Mouse (Mus musculus) lung, adult 18-20 months (tissue): Measurements from ENCODE around the gene Gm7247.
"Not testable (repeated sequence)": the region's sequence is repeated elsewhere in the genome, so short reads cannot be mapped to it uniquely, and the experiment has no call there.

Source experiments
- DNase-seq, 2 experiments: peaks; one replicate each; pipeline ENCODE4 v3.0.0; 2022; ENCODE audit warnings: mixed read lengths in 2 of 2

Gene Gm7247

DNA sequence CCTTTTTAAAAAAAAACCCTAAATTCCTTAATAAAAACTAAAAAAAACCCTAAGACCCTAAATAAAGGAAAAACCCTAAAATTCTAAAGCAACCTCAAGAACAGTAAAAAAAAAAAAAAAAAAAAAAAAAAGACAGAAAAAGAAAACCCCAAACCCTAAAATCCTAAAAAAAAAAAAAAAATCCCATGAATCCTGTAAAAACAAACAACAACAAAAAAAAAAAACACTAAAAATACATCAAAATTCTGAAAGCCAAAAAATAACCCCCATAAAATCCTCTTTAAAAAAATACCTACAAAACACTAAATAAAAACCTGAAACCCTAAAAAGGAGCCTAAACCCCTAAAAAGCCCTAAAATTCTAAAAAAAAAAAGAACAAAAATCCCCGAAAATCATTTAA, 135.4 kb downstream of the Gm7247 start:
- no peak for DNase-seq

- DNase-seq = no peak
Measured at GRCm38 (mm10) chr14:51497958-51498357, 136.4 kb downstream of the Gm7247 start.

DNA sequence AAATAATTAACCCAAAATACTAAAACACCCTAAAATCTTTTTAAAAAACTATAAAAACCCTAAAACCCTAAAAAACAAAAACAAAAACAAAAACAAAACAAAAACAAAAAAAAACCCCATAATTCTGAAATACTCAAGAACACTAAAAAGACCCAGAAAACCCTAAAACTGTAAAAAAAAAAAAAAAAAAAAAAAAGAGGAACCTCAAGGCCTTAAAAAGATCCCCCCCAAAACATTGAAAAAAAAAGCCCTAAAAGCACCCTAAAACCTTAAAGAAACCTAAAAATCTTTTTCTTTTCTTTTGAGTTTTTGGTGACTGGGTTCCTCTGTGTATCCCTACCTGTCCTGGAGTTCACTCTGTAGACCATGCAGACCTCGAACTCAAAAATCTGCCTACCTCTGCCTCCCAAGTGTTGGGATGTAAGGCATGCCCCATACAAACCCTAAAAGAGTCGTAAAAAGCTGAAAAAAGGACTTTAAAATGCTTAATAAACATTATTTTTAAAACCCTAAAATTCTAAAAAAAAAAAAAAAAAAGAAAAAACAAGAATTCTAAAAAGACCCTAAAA, 138.2 kb downstream of the Gm7247 start:
- DNase-seq = no peak

GRCm38 (mm10) chr14:51500461-51500860, 138.9 kb downstream of the Gm7247 start:
- no peak for DNase-seq

- no peak for DNase-seq
Measured at GRCm38 (mm10) chr14:51507416-51507815, 145.9 kb downstream of the Gm7247 start.

DNA sequence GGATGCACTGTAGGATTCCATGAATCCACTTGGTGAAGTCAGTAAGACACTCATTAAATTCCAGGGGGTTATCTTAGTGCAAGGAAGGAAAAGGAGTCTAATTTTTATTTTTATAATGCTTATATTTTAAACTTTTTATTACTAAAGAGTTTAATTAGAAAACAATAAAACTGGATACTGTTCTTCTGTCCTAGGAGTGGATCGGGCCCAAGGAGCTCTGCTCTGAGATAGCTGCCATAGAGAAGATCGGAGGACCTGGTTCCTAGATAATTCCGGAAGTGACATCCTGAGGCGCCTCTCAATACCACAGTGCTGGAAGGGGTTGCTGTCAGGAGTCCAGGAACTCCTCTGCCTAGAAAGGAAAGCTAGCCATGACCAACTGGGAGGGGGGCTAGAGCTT, 190.9 kb downstream of the Gm7247 start, which contains the start of gene Gm5622:
Gene Gm5622, plus strand, starts transcription at position 301 of the 400 bp plus-strand sequence.
- DNase-seq = no peak

DNA sequence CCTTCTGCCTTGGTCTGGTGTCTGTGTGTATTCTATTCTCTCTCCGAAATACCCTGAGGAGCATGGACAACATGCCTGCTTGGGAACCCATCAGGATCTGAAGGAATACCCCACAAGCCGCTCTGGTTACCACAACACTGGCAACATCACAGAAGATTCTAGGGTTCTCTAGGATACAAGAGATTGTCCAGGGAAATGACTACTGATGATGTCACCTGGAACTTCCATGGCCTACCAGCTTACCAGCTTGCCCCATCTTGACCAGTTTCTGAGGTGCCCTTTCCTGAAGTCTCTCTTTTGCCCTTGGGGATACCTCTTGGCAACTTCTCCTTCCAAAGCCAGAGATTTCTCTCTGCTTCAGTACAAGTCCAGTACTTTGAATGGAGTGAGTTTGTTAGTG, 212.4 kb downstream of the Gm7247 start, which contains the start of gene Gm17175:
Gene Gm17175, minus strand, starts transcription at position 101 of the 400 bp plus-strand sequence.
- not testable (repeated sequence) for DNase-seq

GRCm38 (mm10) chr14:51592039-51592438, 230.5 kb downstream of the Gm7247 start, which contains the start of gene Gm17174:
Gm17174 (minus strand) TSS chr14:51592139.
- DNase-seq = not testable (repeated sequence)

DNA sequence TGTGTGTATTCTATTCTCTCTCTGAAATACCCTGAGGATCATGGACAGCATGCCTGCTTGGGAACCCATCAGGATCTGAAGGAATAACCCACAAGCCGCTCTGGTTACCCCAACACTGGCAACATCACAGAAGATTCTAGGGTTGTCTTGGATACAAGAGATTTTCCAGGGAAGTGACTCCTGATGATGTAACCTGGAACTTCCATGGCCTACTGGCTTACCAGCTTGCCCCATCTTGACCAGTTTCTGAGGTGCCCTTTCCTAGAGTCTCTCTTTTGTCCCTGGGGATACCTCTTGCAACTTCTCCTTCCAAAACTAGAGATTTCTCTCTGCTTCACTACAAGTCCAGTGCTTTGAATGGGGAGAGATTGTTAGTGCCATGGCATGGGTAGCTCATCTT, 249.7 kb downstream of the Gm7247 start, which contains the start of gene Gm17078:
Gene Gm17078, minus strand, starts transcription at position 101 of the 400 bp plus-strand sequence.
- no peak for DNase-seq
